Mouse (Mus musculus): ENCODE measurements at regions not wholly inside any gene's neighbourhood (a gene's known extent, or its start where the extent isn't known, plus 50 kb on each side); places are given as distances from the start of the nearest gene placed in this dataset.

- DNase-seq (ENCODE audit: low spot score in 2 of 2) = peak; percentile 78 to 79
These were observed 402.2 kb upstream of the Smim15 start for GRCm38 (mm10) chr13:107641926-107642657.

- no peak for DNase-seq (ENCODE audit: low spot score in 2 of 2)
These were observed 404.6 kb upstream of the Smim15 start for GRCm38 (mm10) chr13:107639620-107640019.

- DNase-seq (ENCODE audit: low spot score in 2 of 2) = no peak
These were observed 407.0 kb upstream of the Smim15 start for GRCm38 (mm10) chr13:107637269-107637668.

- DNase-seq (ENCODE audit: low spot score in 2 of 2) = no peak
These were observed 409.1 kb upstream of the Smim15 start for GRCm38 (mm10) chr13:107635114-107635513.

GRCm38 (mm10) chr13:107627073-107627472, 417.2 kb upstream of the Smim15 start:
- no peak for DNase-seq (ENCODE audit: low spot score in 2 of 2)

GRCm38 (mm10) chr13:107626670-107627069, 417.6 kb upstream of the Smim15 start:
- no peak for DNase-seq (ENCODE audit: low spot score in 2 of 2)

GRCm38 (mm10) chr13:107621337-107621736, 422.9 kb upstream of the Smim15 start:
- no peak for DNase-seq (ENCODE audit: low spot score in 2 of 2)

GRCm38 (mm10) chr13:107620887-107621286, 423.4 kb upstream of the Smim15 start:
- DNase-seq (ENCODE audit: low spot score in 2 of 2) = no peak

- DNase-seq (ENCODE audit: low spot score in 2 of 2) = no peak
These were observed 424.0 kb upstream of the Smim15 start for GRCm38 (mm10) chr13:107620210-107620609.

- no peak for DNase-seq (ENCODE audit: low spot score in 2 of 2)
These were observed 424.8 kb upstream of the Smim15 start for GRCm38 (mm10) chr13:107619430-107619927.

GRCm38 (mm10) chr13:107618796-107619429, 425.3 kb upstream of the Smim15 start:
- DNase-seq (ENCODE audit: low spot score in 2 of 2) = no peak

GRCm38 (mm10) chr13:107618369-107618771, 425.9 kb upstream of the Smim15 start:
- no peak for DNase-seq (ENCODE audit: low spot score in 2 of 2)

- DNase-seq (ENCODE audit: low spot score in 2 of 2) = no peak
These were observed 426.7 kb upstream of the Smim15 start for GRCm38 (mm10) chr13:107617582-107617981.

GRCm38 (mm10) chr13:107616775-107617174, 427.5 kb upstream of the Smim15 start:
- no peak for DNase-seq (ENCODE audit: low spot score in 2 of 2)

GRCm38 (mm10) chr13:107608996-107609503, 435.2 kb upstream of the Smim15 start:
- no peak for DNase-seq (ENCODE audit: low spot score in 2 of 2)

- DNase-seq (ENCODE audit: low spot score in 2 of 2) = no peak
These were observed 437.0 kb upstream of the Smim15 start for GRCm38 (mm10) chr13:107607294-107607693.

GRCm38 (mm10) chr13:107602149-107602548, 442.1 kb upstream of the Smim15 start:
- no peak for DNase-seq (ENCODE audit: low spot score in 2 of 2)

GRCm38 (mm10) chr13:107601132-107601439, 443.2 kb upstream of the Smim15 start:
- no peak for DNase-seq (ENCODE audit: low spot score in 2 of 2)

GRCm38 (mm10) chr13:107600331-107601131, 443.7 kb upstream of the Smim15 start:
- DNase-seq (ENCODE audit: low spot score in 2 of 2) = no peak

- no peak for DNase-seq (ENCODE audit: low spot score in 2 of 2)
These were observed 445.1 kb upstream of the Smim15 start for GRCm38 (mm10) chr13:107599094-107599644.

GRCm38 (mm10) chr13:107598391-107598790, 445.9 kb upstream of the Smim15 start:
- DNase-seq (ENCODE audit: low spot score in 2 of 2) = no peak

- no peak for DNase-seq (ENCODE audit: low spot score in 2 of 2)
These were observed 447.0 kb upstream of the Smim15 start for GRCm38 (mm10) chr13:107597217-107597616.
